Mouse (Mus musculus): ENCODE data around the gene Rspo1. TPM values are rescaled to one million over a fixed set of nuclear protein-coding genes. Genes with fewer than 3 reads are reported as not detected.

Gene Rspo1
- total and polyA plus RNA-seq, 3 experiments = 2.7 to 4.4 (median 3.9) TPM

DNA sequence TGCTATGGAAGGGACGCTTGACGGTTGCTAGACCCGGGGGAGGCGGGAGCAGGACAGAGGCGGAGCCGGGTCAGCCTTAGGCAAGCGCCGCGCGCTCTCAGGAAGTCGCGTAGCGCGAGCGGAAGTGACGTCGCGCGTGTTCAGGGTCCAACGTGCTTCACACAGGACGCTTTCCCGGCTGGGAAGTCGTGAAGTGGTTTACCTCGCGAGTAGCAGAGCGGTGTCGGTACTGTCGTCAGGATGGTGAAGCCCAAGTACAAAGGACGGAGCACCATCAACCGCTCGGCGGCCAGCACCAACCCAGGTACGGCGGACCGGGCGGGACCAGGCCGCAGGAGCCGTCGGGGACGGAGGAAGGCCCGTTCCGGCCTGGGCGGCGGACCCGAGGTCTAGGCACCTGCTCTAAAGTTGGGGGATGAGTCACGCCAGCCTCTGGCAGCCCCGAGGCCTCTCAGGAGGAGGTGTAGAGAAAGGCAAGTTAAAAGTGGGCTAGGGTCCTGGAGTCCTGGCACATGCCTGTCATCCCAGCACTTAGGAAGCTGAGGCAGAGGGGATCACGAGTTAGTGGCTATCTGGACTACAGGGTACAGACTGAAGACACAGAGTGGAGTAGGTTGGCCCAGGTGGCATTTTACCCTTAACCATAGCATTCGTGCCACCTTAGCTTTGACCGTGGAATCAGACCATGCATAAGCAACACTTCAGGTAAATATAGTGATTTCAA lies 43.8 kb downstream of the Rspo1 start:
- WGBS = under 1% methylated on average over 50 of the region's 50 CpGs
- intact Hi-C loops (cut with DNase I) = loop anchor here (2.0 kb wide), 1 partner anchor 37 kb away; the partner anchor contains the start of gene Snip1
- no peaks in the 10 kb centered on the region for H3K36me3 ChIP-seq (ENCODE audit: control insufficient read depth, insufficient read depth, low read length)
- H3K4me1 ChIP-seq (ENCODE audit: control insufficient read depth, insufficient read depth, low read length) = no peaks in the 10 kb centered on the region
- peak overlapping the region; percentile 83 for H3K9ac ChIP-seq (ENCODE audit: low read depth, low read length)
- 0 out of 2 replicates have a peak, but pooled peaks cover 3% of the 10 kb centered on the region for H3K79me2 ChIP-seq (replicated peaks; ENCODE audit: control insufficient read depth, insufficient read depth, low read length)
- DNase-seq = peak; percentile 94
- no peaks in the 10 kb centered on the region for H3K27me3 ChIP-seq (ENCODE audit: control insufficient read depth, insufficient read depth, low read length)
- H3K27ac ChIP-seq = peak overlapping the region; percentile 78
- peak overlapping the region; percentile 97 for H3K4me3 ChIP-seq
- peak; percentile 84 for TF ChIP-seq POLR2A (IDR thresholded peaks at IDR 0.05; ENCODE audit: insufficient read depth, low read depth, low read length)
- TF ChIP-seq EP300 (IDR thresholded peaks at IDR 0.05; ENCODE audit: insufficient read depth, low read depth, low read length) = peak; percentile 46; the same call in 1 of the 2 replicates
- no peak for TF ChIP-seq CTCF (IDR thresholded peaks at IDR 0.05)

GRCm38 (mm10) chr4:125034341-125034740 lies 48.1 kb downstream of the Rspo1 start:
- H3K79me2 ChIP-seq (replicated peaks; ENCODE audit: control insufficient read depth, insufficient read depth, low read length) = 0 out of 2 replicates have a peak, but pooled peaks cover 3% of the 10 kb centered on the region
- H3K27me3 ChIP-seq (ENCODE audit: control insufficient read depth, insufficient read depth, low read length) = no peaks in the 10 kb centered on the region
- TF ChIP-seq POLR2A (IDR thresholded peaks at IDR 0.05; ENCODE audit: insufficient read depth, low read depth, low read length) (no peak), EP300 (IDR thresholded peaks at IDR 0.05; ENCODE audit: insufficient read depth, low read depth, low read length) (no peak), CTCF (IDR thresholded peaks at IDR 0.05) (no peak)
- H3K36me3 ChIP-seq (ENCODE audit: control insufficient read depth, insufficient read depth, low read length) = no peaks in the 10 kb centered on the region
- 88% methylated on average over 4 of the region's 4 CpGs for WGBS
- intact Hi-C loops (cut with DNase I) = no loop called here
- no peak overlapping the region for H3K9ac ChIP-seq (ENCODE audit: low read depth, low read length)
- no peak for DNase-seq
- no peaks in the 10 kb centered on the region for H3K4me1 ChIP-seq (ENCODE audit: control insufficient read depth, insufficient read depth, low read length)
- H3K27ac ChIP-seq = no peak overlapping the region
- no peak overlapping the region for H3K4me3 ChIP-seq

DNA sequence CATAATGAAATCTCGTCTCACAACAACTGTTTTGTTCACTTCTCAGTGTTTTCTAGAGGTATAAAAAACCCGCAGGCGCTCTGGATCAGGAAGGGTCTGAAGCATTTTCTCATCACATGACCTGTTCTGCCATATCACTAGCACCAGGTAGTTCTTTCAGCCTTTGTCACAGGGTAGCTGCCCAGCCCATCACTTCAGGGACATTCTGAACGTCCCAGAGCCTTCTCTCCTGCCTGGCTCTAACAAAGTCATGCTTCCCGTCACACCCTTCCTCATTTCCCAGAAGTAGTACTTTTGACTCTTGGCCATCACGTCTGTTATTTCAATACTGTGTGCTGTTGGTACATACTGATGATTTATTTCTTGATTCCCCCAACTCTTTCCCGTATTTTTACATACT lies 58.2 kb downstream of the Rspo1 start:
- Histone ChIP-seq H3K79me2 (replicated peaks; ENCODE audit: control insufficient read depth, insufficient read depth, low read length) (no peaks in the 10 kb centered on the region), H3K4me3 (no peak overlapping the region), H3K4me1 (ENCODE audit: control insufficient read depth, insufficient read depth, low read length) (peaks cover 4% of the 10 kb centered on the region), H3K9ac (ENCODE audit: low read depth, low read length) (no peak overlapping the region), H3K27ac (peak overlapping the region; percentile 26), H3K36me3 (ENCODE audit: control insufficient read depth, insufficient read depth, low read length) (peaks cover 4% of the 10 kb centered on the region; the same call in 1 of the 2 replicates), H3K27me3 (ENCODE audit: control insufficient read depth, insufficient read depth, low read length) (no peaks in the 10 kb centered on the region)
- intact Hi-C loops (cut with DNase I) = no loop called here
- TF ChIP-seq EP300 (IDR thresholded peaks at IDR 0.05; ENCODE audit: insufficient read depth, low read depth, low read length) (no peak), CTCF (IDR thresholded peaks at IDR 0.05) (no peak)
- DNase-seq = no peak
- WGBS = 64% methylated on average over 7 of the region's 7 CpGs

DNA sequence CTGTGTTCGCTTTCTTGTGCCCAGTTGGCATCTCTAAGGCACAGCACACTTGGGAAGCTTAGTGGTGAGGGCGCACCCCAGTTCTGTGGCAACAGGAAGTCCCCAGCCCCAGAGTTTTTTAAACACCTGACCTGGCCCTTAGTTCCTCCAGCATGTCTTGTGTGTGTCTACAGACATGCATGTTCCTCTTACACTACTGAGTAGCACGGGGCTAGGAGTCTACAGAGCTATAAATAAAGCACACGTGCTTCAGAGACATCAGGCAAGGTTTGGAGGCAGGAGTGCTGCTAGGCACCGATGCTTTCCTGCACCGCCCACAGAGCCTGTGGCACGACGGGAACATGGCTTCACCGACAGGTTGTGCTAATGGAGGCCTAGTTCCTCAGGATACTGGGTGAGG lies 69.2 kb downstream of the Rspo1 start:
- Histone ChIP-seq H3K4me1 (ENCODE audit: control insufficient read depth, insufficient read depth, low read length) (peaks cover 1% of the 10 kb centered on the region; the same call in 1 of the 2 replicates), H3K9ac (ENCODE audit: low read depth, low read length) (no peak overlapping the region), H3K27ac (no peak overlapping the region), H3K79me2 (replicated peaks; ENCODE audit: control insufficient read depth, insufficient read depth, low read length) (no peaks in the 10 kb centered on the region), H3K4me3 (no peak overlapping the region), H3K36me3 (ENCODE audit: control insufficient read depth, insufficient read depth, low read length) (no peaks in the 10 kb centered on the region), H3K27me3 (ENCODE audit: control insufficient read depth, insufficient read depth, low read length) (no peaks in the 10 kb centered on the region)
- no peak for DNase-seq
- intact Hi-C loops (cut with DNase I) = no loop called here
- TF ChIP-seq EP300 (IDR thresholded peaks at IDR 0.05; ENCODE audit: insufficient read depth, low read depth, low read length) = no peak
- TF ChIP-seq POLR2A (IDR thresholded peaks at IDR 0.05; ENCODE audit: insufficient read depth, low read depth, low read length) = no peak
- no peak for TF ChIP-seq CTCF (IDR thresholded peaks at IDR 0.05)
- WGBS = 72% methylated on average over 9 of the region's 9 CpGs

DNA sequence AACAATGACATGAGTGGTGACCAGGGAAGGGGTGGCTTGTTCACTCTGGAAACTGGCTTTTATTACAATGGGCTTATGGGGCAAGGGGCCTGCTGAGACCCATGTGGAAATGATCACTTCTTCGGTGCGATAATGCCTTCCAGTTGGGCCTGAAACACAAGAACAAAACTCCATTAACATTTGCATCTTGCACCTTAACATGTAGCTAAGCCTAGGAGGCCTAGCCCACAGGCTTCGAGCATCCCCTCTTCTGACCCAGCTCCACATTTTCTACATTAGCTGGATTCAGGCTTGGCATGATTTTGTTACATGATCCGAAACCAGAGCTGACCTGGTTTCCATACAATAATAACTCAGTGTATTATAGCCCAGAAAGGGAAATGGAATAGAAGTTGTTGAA lies 70.2 kb downstream of the Rspo1 start:
- TF ChIP-seq EP300 (IDR thresholded peaks at IDR 0.05; ENCODE audit: insufficient read depth, low read depth, low read length) (no peak), POLR2A (IDR thresholded peaks at IDR 0.05; ENCODE audit: insufficient read depth, low read depth, low read length) (no peak), CTCF (IDR thresholded peaks at IDR 0.05) (no peak)
- Histone ChIP-seq H3K79me2 (replicated peaks; ENCODE audit: control insufficient read depth, insufficient read depth, low read length) (no peaks in the 10 kb centered on the region), H3K4me3 (no peak overlapping the region), H3K9ac (ENCODE audit: low read depth, low read length) (no peak overlapping the region), H3K36me3 (ENCODE audit: control insufficient read depth, insufficient read depth, low read length) (no peaks in the 10 kb centered on the region), H3K4me1 (ENCODE audit: control insufficient read depth, insufficient read depth, low read length) (peaks cover 1% of the 10 kb centered on the region; the same call in 1 of the 2 replicates), H3K27ac (no peak overlapping the region), H3K27me3 (ENCODE audit: control insufficient read depth, insufficient read depth, low read length) (no peaks in the 10 kb centered on the region)
- no peak for DNase-seq
- WGBS = 93% methylated on average over 4 of the region's 4 CpGs
- intact Hi-C loops (cut with DNase I) = no loop called here

- intact Hi-C loops (cut with DNase I) = no loop called here
- Histone ChIP-seq H3K36me3 (ENCODE audit: control insufficient read depth, insufficient read depth, low read length) (no peaks in the 10 kb centered on the region), H3K4me3 (no peak overlapping the region), H3K79me2 (replicated peaks; ENCODE audit: control insufficient read depth, insufficient read depth, low read length) (no peaks in the 10 kb centered on the region), H3K27ac (no peak overlapping the region), H3K4me1 (ENCODE audit: control insufficient read depth, insufficient read depth, low read length) (peaks cover 1% of the 10 kb centered on the region; the same call in 1 of the 2 replicates), H3K9ac (ENCODE audit: low read depth, low read length) (no peak overlapping the region), H3K27me3 (ENCODE audit: control insufficient read depth, insufficient read depth, low read length) (no peaks in the 10 kb centered on the region)
- no peak for DNase-seq
- TF ChIP-seq EP300 (IDR thresholded peaks at IDR 0.05; ENCODE audit: insufficient read depth, low read depth, low read length) = no peak
- TF ChIP-seq CTCF (IDR thresholded peaks at IDR 0.05) = no peak
- no peak for TF ChIP-seq POLR2A (IDR thresholded peaks at IDR 0.05; ENCODE audit: insufficient read depth, low read depth, low read length)
- 13% methylated on average over 3 of the region's 3 CpGs for WGBS
Measured at GRCm38 (mm10) chr4:125057273-125057672, 71.0 kb downstream of the Rspo1 start.
